In the genomic region with DNA sequence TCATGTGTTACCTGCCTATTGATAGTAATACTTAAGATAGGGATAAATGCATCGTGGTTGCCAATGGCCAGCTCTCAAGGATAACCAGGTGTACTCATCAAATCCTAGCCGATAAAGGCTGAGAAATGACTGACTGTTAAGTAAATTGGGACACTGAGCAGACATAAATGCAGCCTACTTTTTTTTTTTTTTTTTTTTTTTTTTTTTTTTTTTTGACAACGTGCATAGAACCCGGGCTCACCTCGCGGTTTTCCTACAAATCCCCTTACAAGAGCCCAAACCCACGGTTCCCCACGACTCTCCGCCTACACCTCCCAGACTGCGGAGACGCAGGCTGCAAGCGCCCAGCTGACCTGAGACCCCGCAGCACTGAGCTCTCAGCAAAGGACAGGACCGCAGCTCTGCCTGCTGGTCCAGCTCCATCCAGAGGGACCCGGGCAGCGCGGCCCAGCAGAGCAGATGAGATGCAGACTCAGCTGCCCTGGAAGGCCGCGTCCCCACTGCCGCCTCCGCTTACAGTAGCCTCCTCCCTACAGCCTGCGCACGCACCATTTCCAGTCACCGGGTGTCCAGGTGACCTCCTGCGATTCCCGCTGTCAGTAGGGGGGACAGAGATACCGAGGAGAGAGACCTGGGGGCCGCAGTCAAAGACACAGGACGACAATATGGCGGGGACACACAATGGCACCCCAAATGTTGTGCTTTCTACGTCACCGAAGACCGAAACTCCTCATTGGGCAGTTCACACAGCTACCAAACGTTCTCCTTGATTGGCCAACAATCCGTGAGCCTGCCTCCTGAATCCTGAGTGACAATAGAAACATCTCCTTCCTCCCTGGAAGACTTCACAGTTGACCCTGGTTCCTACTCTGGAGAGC, we compare ENCODE assay signal across 8 mouse cellular contexts. TPM values are rescaled to one million over a fixed set of nuclear protein-coding genes. Genes with fewer than 3 reads are reported as not detected.
DNase-seq lines count a peak whose midpoint lies in the region; ATAC-seq lines count a peak whose summit lies in the region.

A gene (minus strand): TSS at position 722 of the 878 bp plus-strand sequence.

- peak within 1 kb of the TSS; percentile 85 for H3K27ac ChIP-seq in hindbrain, embryonic 13.5 days

- peak within 1 kb of the TSS; percentile 84 for H3K4me2 ChIP-seq in hindbrain, embryonic 13.5 days

- peak within 1 kb of the TSS; percentile 81 for H3K4me3 ChIP-seq in hindbrain, embryonic 13.5 days

- WGBS in hindbrain, embryonic 13.5 days: 2% methylated on average over 35 of the region's 35 CpGs

- H3K9ac ChIP-seq in hindbrain, embryonic 13.5 days: peak within 1 kb of the TSS; percentile 96

- DNase-seq in R1 (ENCODE audit: low read depth, low spot score): peak; percentile 96
- peak; percentile 79 to 83 for DNase-seq in cerebellum, postnatal 14 days
- peak; percentile 73 to 76 for DNase-seq in frontal cortex, postnatal 14 days (ENCODE audit: low spot score in 2 of 2)
- peak; percentile 57 to 61 for DNase-seq in layer of hippocampus, postnatal 25 days (ENCODE audit: extremely low spot score in 1 of 2, low spot score in 1 of 2)
- DNase-seq in lung, postnatal 25 days (ENCODE audit: low spot score): peak; percentile 85
- peak; percentile 91 for DNase-seq in retina, embryonic 14.5 days (ENCODE audit: low spot score)
- DNase-seq in thymus, postnatal 4 days: peak; percentile 68

- H3K4me1 ChIP-seq in hindbrain, embryonic 13.5 days (replicated peaks): peaks cover 17% of the 10 kb centered on the region

- H3K36me3 ChIP-seq in hindbrain, embryonic 13.5 days: peaks cover 20% of the 10 kb centered on the region

- no peaks in the 10 kb centered on the region for H3K27me3 ChIP-seq in hindbrain, embryonic 13.5 days

- H3K9me3 ChIP-seq in hindbrain, embryonic 13.5 days: no peaks in the 10 kb centered on the region

- peak; percentile 100 for ATAC-seq in hindbrain, embryonic 13.5 days (ENCODE audit: low FRiP score)

RNA-seq across cellular contexts. Expression of the gene that starts here (rescaled TPM):
- polyA plus RNA-seq in hindbrain, embryonic 13.5 days (2015; fragmentation: Nextera tagmentation; extraction: Ambion mirVana): 20.1 and 22.2 TPM in 2 replicates
- 10 to 100 TPM; 29.0 to 29.2 TPM for total RNA-seq in layer of hippocampus, postnatal 25 days (2021)

Comparison
In these comparisons a context has a peak if more than half of its experiments do, and no peak if none do; other contexts are left out.
1. Peak in every context shown above with its lines: DNase-seq, ATAC-seq, H3K4me3 ChIP-seq and H3K27ac ChIP-seq.